Mouse (Mus musculus) bone marrow macrophage, adult 2 months (primary cell): Measurements from ENCODE around the gene Msx1.

Experiments used
- CTCF ChIP-seq: IDR thresholded peaks from 2 replicates; pipeline ENCODE4 v1.5.1; 2012; ENCODE audit warnings: low read depth, mild to moderate bottlenecking, low read length, moderate library complexity
- POLR2A ChIP-seq: IDR thresholded peaks from 2 replicates; pipeline ENCODE4 v1.6.1; 2012; ENCODE audit warnings: mild to moderate bottlenecking, low read depth, low read length, borderline replicate concordance

- no peak for TF ChIP-seq CTCF
- TF ChIP-seq POLR2A: no peak
Measured at GRCm38 (mm10) chr5:37822116-37822707, 2.2 kb downstream of the Msx1 start.
